Comparison of ENCODE assay signal across 11 mouse cellular contexts in genomic region chr11:109863194-109863746, GRCm38 (mm10). TPM values are rescaled to one million over a fixed set of nuclear protein-coding genes. Genes with fewer than 3 reads are reported as not detected.
DNase-seq lines count a peak whose midpoint lies in the region; ATAC-seq lines count a peak whose summit lies in the region.
"Had no signal": no experiment of that assay in that cellular context is flagged by ENCODE, and none has a peak within 500 bp of the region (broad histone marks: within the 10 kb centered on the region; RNA-seq: fewer than 3 reads in every experiment).

No protein-coding gene starts in this region.

- 65% methylated on average over 9 of the region's 9 CpGs for WGBS in heart, embryonic 11.5 days (ENCODE audit: insufficient replicate concordance)
- WGBS in heart, embryonic 12.5 days, result 59% methylated on average over 9 of the region's 9 CpGs
- 66% methylated on average over 9 of the region's 9 CpGs for WGBS in embryonic facial prominence, embryonic 12.5 days
- 68% methylated on average over 9 of the region's 9 CpGs for WGBS in large intestine, adult 2 months
- 66% methylated on average over 9 of the region's 9 CpGs for WGBS in midbrain, embryonic 13.5 days

- H3K4me2 ChIP-seq in heart, embryonic 11.5 days, result no peak overlapping the region
- H3K4me2 ChIP-seq in heart, embryonic 12.5 days, result no peak overlapping the region
- H3K4me2 ChIP-seq in embryonic facial prominence, embryonic 12.5 days (replicated peaks), result no peak overlapping the region
- H3K4me2 ChIP-seq in midbrain, embryonic 13.5 days (replicated peaks), result no peak overlapping the region
- H3K4me2 ChIP-seq: embryonic facial prominence, embryonic 15.5 days; liver, embryonic 13.5 days; stomach, embryonic 15.5 days had no signal

- H3K9me3 ChIP-seq in heart, embryonic 11.5 days (replicated peaks; ENCODE audit: control insufficient read depth, low read length), result no peaks in the 10 kb centered on the region; the same call in 1 of the 2 replicates
- H3K9me3 ChIP-seq in heart, embryonic 12.5 days (replicated peaks), result peaks cover 5% of the 10 kb centered on the region; the same call in 1 of the 2 replicates
- H3K9me3 ChIP-seq in embryonic facial prominence, embryonic 12.5 days, result no peaks in the 10 kb centered on the region
- H3K9me3 ChIP-seq in midbrain, embryonic 13.5 days, result no peaks in the 10 kb centered on the region
- H3K9me3 ChIP-seq: embryonic facial prominence, embryonic 15.5 days; liver, embryonic 13.5 days; stomach, embryonic 15.5 days had no signal

- no peaks in the 10 kb centered on the region for H3K27me3 ChIP-seq in heart, embryonic 11.5 days (ENCODE audit: control insufficient read depth, insufficient read depth, low read length)
- no peaks in the 10 kb centered on the region for H3K27me3 ChIP-seq in heart, embryonic 12.5 days (replicated peaks)
- no peaks in the 10 kb centered on the region for H3K27me3 ChIP-seq in embryonic facial prominence, embryonic 12.5 days
- no peaks in the 10 kb centered on the region; the same call in 1 of the 2 replicates for H3K27me3 ChIP-seq in midbrain, embryonic 13.5 days
- H3K27me3 ChIP-seq: embryonic facial prominence, embryonic 15.5 days; liver, embryonic 13.5 days; stomach, embryonic 15.5 days had no signal

- DNase-seq in CD4-positive helper T cell, adult 2 months (ENCODE audit: low read depth, low spot score), result peak; percentile 69
- peak; percentile 55 for DNase-seq in adrenal gland, postnatal 25 days
- peak; percentile 24 for DNase-seq in large intestine, adult 2 months (ENCODE audit: low read depth, low spot score)
- DNase-seq in thymus, postnatal 36 days, result peak; percentile 24 to 48
- DNase-seq: liver, embryonic 13.5 days had no signal

- H3K9ac ChIP-seq in heart, embryonic 11.5 days (ENCODE audit: low read depth, low read length), result no peak overlapping the region
- H3K9ac ChIP-seq in heart, embryonic 12.5 days, result no peak overlapping the region
- no peak overlapping the region for H3K9ac ChIP-seq in embryonic facial prominence, embryonic 12.5 days
- H3K9ac ChIP-seq in midbrain, embryonic 13.5 days (replicated peaks), result no peak overlapping the region
- H3K9ac ChIP-seq: embryonic facial prominence, embryonic 15.5 days; liver, embryonic 13.5 days; stomach, embryonic 15.5 days had no signal

- H3K27ac ChIP-seq in heart, embryonic 11.5 days (ENCODE audit: low read depth, low read length), result no peak overlapping the region
- H3K27ac ChIP-seq in heart, embryonic 12.5 days (ENCODE audit: poor library complexity, severe bottlenecking), result no peak overlapping the region
- no peak overlapping the region for H3K27ac ChIP-seq in embryonic facial prominence, embryonic 12.5 days
- H3K27ac ChIP-seq in midbrain, embryonic 13.5 days, result no peak overlapping the region
- H3K27ac ChIP-seq: embryonic facial prominence, embryonic 15.5 days; liver, embryonic 13.5 days; stomach, embryonic 15.5 days had no signal

- H3K4me1 ChIP-seq in heart, embryonic 11.5 days (ENCODE audit: control insufficient read depth, insufficient read depth, low read length), result 0 out of 2 replicates have a peak, but pooled peaks cover 2% of the 10 kb centered on the region
- peaks cover 5% of the 10 kb centered on the region; the same call in 1 of the 2 replicates for H3K4me1 ChIP-seq in heart, embryonic 12.5 days (replicated peaks)
- H3K4me1 ChIP-seq in embryonic facial prominence, embryonic 12.5 days, result peaks cover 8% of the 10 kb centered on the region; the same call in 1 of the 2 replicates
- H3K4me1 ChIP-seq in midbrain, embryonic 13.5 days (replicated peaks), result no peaks in the 10 kb centered on the region; the same call in 1 of the 2 replicates

- H3K4me3 ChIP-seq in heart, embryonic 11.5 days (ENCODE audit: low read depth, low read length), result no peak overlapping the region
- H3K4me3 ChIP-seq in heart, embryonic 12.5 days, result no peak overlapping the region
- no peak overlapping the region for H3K4me3 ChIP-seq in embryonic facial prominence, embryonic 12.5 days
- no peak overlapping the region for H3K4me3 ChIP-seq in midbrain, embryonic 13.5 days (replicated peaks)
- H3K4me3 ChIP-seq: embryonic facial prominence, embryonic 15.5 days; liver, embryonic 13.5 days; stomach, embryonic 15.5 days had no signal

- H3K36me3 ChIP-seq in heart, embryonic 11.5 days (ENCODE audit: control insufficient read depth, insufficient read depth, low read length), result no peaks in the 10 kb centered on the region
- H3K36me3 ChIP-seq in heart, embryonic 12.5 days, result no peaks in the 10 kb centered on the region
- no peaks in the 10 kb centered on the region for H3K36me3 ChIP-seq in embryonic facial prominence, embryonic 12.5 days
- H3K36me3 ChIP-seq in midbrain, embryonic 13.5 days, result no peaks in the 10 kb centered on the region
- H3K36me3 ChIP-seq: embryonic facial prominence, embryonic 15.5 days; liver, embryonic 13.5 days; stomach, embryonic 15.5 days had no signal

- 0 out of 2 replicates have a peak, but pooled peaks have one; percentile 14 for ATAC-seq in heart, embryonic 11.5 days (replicated peaks; ENCODE audit: insufficient number of reproducible peaks, low FRiP score, low TSS enrichment)
- no peak for ATAC-seq in heart, embryonic 12.5 days (ENCODE audit: insufficient number of reproducible peaks, low FRiP score)
- ATAC-seq in embryonic facial prominence, embryonic 12.5 days (ENCODE audit: insufficient number of reproducible peaks, insufficient read depth, low FRiP score, low TSS enrichment), result 0 out of 2 replicates have a peak, but pooled peaks have one; percentile 47
- ATAC-seq in midbrain, embryonic 13.5 days, result 0 out of 2 replicates have a peak, but pooled peaks have one; percentile 43

RNA-seq across cellular contexts. Expression of gene 1700012B07Rik, which starts 35.4 kb away (rescaled TPM):
- not detected in 2 replicates for polyA plus RNA-seq in heart, embryonic 11.5 days (2014; fragmentation: Nextera tagmentation; extraction: Ambion mirVana)
- polyA plus RNA-seq in heart, embryonic 12.5 days (2016; fragmentation: Nextera tagmentation; extraction: Ambion mirVana), result not detected in 2 replicates
- not detected in 2 replicates for total RNA-seq in adrenal gland, postnatal 25 days (2021)
- polyA plus RNA-seq in embryonic facial prominence, embryonic 12.5 days (2016; fragmentation: Nextera tagmentation; extraction: Ambion mirVana), result not detected in 2 replicates
- 0.06 TPM in 1 of 2 replicates, not detected in the other for polyA plus RNA-seq in large intestine, adult 2 months (2012; rRNA removed)
- not detected in 2 replicates for polyA plus RNA-seq in midbrain, embryonic 13.5 days (2015; fragmentation: Nextera tagmentation; extraction: Ambion mirVana)
- polyA plus RNA-seq: embryonic facial prominence, embryonic 15.5 days; liver, embryonic 13.5 days; stomach, embryonic 15.5 days had no signal
